Mouse (Mus musculus): Measurements from ENCODE around the gene 6030468B19Rik. TPM values are rescaled to one million over a fixed set of nuclear protein-coding genes. Genes with fewer than 3 reads are reported as not detected.
"Not testable (repeated sequence)": the region's sequence is repeated elsewhere in the genome, so short reads cannot be mapped to it uniquely, and the experiment has no call there.

6030468B19Rik gene
- total RNA-seq, 2 experiments from 2014 or later, result 0.87 to 1.7 TPM

GRCm38 (mm10) chr11:117801650-117802049 is 4.2 kb downstream of the 6030468B19Rik start:
- no peak for DNase-seq (ENCODE audit: low spot score in 2 of 2)

GRCm38 (mm10) chr11:117803166-117803688 is 5.8 kb downstream of the 6030468B19Rik start:
- DNase-seq (ENCODE audit: low spot score in 2 of 2), result no peak

DNA sequence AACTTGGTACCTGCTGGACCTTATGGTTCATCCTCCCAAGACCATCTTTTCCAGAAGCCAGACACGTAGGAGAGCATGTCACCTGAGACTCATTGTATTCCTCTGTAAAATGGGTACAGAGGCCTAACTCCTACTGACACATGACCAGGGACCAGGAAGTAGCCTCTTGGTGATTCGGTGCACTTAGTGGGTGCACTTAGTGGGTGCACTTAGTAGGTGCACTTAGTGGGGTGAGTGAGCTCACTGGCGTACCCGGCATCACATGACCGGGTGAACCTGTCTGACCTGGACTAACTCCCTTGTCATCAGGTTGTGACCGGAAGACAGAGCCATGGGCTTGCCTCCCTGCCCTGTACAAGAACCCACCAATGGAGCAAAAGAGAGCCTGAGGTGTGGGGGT is 9.3 kb downstream of the 6030468B19Rik start:
- DNase-seq (ENCODE audit: low spot score in 2 of 2), result no peak

GRCm38 (mm10) chr11:117809407-117810311 is 12.2 kb downstream of the 6030468B19Rik start, which contains the start of the genes Gm20708 and Syngr2:
Gene Gm20708 (plus strand): TSS chr11:117809668.
Gene Syngr2 (plus strand): TSS chr11:117809668.
- peak in 1 of 2 experiments; percentile 51 for DNase-seq (ENCODE audit: low spot score in 2 of 2)

DNA sequence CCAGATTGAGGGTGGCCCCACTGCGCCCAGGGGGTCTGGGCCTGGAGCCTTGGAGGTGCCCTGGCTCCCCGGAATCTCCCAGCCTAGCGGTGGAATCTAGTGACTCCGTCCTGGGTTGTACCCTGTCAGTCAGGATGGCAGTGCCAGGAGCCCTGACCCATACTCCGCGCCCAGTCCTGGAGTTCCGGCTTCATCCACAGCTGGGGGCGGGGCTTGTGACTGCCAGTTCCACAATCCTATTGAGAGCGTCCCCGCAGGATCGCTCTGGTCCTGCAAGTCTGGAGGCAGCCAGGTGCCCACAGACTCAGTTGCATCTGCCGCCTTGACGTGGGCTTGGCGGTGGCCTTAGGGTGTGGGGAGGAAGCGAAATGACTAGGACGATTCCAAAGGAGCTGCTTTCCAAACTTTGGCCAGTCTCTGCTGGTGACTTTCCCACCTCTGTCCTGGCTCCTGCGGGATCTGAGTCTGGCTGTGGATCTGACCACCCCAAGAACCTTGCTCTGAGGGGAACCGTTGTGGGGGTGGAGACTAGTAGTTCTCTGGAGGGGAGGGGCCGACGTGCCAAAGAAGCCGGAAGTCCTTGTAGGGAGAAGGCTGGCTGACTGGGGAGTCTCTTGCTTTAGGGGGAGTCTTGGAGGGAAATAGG is 13.1 kb downstream of the 6030468B19Rik start:
- DNase-seq (ENCODE audit: low spot score in 2 of 2), result peak; percentile 72 to 82

DNA sequence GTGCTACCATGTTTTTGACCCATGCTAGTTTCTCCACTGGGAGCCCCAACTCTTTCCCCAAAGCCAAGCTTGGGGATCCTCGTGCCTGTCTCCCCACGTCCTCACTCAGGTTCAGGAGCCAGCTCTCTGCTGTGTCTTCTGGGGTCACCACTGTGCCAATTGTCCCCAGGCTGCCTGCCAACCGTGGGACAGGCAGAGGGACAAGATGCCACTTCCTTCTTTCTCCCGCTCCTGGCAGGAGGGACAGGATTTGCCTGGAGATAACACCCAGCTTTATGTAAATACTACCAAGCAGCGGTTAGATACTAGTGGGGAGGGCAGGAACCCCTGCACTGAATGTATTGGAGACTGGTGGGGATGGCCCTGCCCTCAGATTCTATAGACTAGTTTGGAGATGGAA is 16.4 kb downstream of the 6030468B19Rik start:
- no peak for DNase-seq (ENCODE audit: low spot score in 2 of 2)

DNA sequence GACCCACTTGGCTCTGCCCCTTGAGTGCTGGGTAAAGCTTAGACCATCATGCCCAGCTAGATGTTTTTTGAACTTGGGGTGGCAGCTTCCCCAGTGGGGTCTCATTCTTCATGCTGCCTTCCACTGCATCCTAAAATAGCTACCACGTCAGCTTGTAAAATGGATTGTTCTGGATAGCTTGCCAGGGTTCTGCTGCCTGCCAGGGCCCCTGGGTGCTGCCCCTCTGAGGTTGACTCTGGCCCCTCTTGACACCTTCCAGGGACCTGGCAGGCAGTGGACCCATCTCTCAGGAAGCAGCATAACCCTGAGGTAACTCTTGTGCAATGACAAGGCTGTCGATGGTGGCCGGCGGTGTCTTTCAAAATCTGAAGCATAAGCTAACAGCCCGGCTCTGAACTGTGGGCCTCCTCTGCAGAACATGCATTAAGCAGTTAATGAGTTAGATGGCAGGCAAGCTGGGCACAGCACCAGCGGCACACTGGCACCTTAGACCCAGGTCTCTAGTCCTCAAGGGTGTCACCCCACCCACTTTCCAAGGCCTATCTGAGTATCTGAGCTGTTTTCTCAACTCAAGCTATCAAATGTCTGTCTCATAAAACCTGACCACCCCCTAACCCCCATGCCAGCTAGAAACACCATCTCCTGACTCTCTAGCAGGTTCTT is 17.4 kb downstream of the 6030468B19Rik start:
- no peak for DNase-seq (ENCODE audit: low spot score in 2 of 2)

DNA sequence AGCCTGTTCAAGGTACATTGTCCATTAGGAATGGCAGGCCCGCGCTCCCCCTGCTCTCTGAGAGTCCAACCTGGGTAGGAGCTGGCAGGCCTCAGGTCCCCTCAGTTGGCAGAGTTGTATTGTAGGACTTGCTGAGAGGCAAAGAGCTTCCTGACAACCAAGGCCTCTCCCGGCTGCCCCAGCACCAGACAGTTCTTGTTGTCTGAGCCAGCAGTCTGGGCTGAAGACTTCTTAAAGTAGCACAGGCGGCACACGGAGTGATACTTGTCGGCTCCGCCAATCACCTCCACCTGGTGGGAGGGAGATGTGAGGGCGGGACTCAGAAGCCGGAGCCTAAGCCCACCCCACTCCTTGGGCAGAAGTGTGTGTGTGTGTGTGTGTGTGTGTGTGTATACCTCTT is 18.4 kb downstream of the 6030468B19Rik start:
- DNase-seq (ENCODE audit: low spot score in 2 of 2), result not testable (repeated sequence)

DNA sequence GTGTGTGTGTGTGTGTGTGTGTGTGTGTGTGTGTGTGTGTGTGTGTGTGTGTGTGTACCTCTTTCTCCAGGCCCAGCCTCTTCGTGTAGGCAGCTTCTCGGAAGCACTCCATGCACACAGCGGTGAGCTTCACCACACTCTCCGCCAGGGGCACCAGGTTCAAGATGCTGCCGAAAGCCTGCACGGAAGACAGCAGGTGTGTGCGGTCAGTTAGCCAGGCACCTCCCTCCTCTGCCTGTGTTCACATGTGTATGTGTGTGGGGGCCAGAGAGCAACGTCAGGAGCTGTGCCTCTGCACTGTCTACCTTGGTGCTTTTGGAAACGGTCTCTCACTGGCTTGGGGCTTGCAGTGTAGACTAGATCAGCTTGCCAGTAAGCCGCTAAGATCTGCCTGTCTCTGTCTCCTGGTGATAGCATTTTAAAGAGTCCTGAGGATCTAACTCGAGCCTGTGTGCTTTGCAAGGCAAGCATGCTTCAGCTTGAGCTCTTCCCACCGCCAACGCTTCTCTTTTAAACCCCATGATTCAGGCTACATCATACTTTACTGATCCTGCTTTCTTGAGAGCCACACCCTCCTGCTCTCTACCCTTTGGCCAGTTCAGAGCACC is 19.0 kb downstream of the 6030468B19Rik start:
- DNase-seq (ENCODE audit: low spot score in 2 of 2), result no peak

DNA sequence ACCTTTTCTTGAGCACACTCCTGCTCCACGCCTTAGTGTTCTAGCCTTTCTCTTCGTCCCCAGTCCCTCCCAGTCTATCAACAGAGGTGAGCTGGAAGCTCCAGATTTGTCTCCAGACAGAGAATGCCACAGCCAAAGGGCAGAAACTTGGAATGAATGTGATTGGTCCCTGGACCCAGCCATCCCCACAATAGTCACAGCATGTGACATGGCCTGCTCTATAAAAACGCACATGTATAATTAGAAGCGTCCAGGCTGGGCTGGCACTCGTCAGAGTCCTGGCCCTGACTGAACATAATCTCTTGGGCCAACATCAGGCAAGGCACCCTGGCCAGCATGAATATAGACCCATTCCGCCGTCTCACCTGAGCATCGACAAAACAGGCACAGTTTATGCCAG is 21.6 kb downstream of the 6030468B19Rik start:
- no peak for DNase-seq (ENCODE audit: low spot score in 2 of 2)

GRCm38 (mm10) chr11:117820173-117820572 is 22.7 kb downstream of the 6030468B19Rik start:
- no peak for DNase-seq (ENCODE audit: low spot score in 2 of 2)

DNA sequence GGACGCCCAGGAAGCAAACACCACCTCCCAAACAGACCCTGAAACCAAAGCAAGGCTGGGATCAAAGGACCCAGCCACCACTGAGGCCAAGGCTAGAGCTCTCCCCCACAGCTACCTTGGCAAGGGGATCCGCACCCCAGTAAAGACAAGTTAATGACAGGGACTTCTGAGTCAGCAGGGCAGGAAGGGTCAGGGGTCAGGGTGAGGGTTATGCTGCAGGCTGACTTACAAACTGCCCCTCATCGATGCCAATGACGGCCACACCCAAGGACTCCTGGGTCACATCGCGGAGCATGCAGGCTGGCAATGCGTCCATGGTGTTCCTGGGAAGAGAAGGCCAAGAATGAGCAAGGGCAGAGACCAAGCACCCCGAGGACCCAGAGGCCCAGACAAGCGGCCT is 24.4 kb downstream of the 6030468B19Rik start:
- DNase-seq (ENCODE audit: low spot score in 2 of 2), result no peak

DNA sequence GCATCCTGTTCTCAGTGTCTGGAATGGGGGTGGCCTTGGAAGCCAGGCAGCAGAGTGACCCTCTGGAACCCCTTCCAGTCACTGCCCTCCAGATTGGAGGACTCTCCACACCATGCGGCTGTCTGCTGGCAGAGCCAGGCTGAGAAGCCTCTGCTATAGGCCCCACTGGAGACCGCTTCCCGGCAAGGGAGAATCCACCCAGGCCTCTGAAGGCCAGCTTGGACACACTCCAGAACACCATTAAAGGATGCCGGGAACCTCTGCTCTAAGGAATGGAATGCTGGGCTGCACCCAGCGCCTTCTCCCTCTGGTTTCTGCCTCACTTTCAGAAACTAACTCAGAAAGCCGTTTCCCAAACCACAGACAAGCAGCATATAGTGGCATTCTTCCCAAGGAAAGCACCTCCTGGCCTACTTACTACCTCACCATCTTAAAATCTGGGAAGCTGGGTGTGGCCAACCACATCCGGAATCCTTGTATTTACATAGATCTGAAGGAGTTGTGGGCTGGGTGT is 25.3 kb downstream of the 6030468B19Rik start:
- DNase-seq (ENCODE audit: low spot score in 2 of 2), result no peak

- no peak for DNase-seq (ENCODE audit: low spot score in 2 of 2)
Measured at GRCm38 (mm10) chr11:117823411-117823810, 26.0 kb downstream of the 6030468B19Rik start.

DNA sequence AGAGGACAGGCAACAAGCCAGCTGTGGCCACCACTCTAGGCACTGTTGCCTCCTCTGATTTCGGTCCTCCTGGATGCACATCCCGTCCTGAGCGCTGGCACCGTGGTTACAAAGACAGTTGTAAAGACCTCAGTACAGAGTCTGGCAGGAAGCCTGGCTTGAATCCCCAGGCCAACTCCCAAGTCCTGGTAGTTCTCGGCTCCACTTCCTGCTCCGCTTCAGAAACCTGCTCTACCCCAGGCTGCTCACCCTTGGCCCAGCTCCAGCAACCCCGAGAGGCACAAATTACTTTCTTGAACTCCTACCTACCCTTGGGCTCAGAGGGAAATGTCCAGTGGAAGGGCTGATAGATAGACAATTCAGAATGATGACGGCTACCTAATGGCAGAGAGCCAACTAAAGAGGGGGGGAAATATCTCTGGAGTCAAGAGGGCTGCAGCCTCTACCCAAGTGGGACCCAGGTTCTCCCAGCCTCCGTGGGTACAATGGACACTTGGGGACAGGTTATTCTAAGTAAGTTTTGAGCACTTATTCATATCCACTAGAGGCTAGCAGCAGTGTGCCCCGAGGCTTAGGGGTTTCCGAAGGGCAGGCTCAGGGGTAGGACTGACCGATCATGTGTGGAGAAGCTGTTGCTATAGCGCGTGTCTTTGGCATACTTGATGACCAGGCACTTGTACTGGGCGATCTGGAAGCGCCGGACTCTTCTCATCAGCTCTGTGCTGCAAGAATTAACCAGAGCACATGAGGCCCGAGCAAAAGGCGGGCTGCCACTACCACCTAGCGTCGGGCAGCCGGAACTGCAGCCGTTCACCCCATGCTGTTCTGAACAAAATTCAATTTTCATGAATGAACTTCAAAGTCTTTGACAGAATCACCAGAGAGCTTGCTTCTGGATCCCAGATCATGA is 26.9 kb downstream of the 6030468B19Rik start:
- DNase-seq (ENCODE audit: low spot score in 2 of 2), result peak; percentile 60 to 67

- peak in 1 of 2 experiments; percentile 61 for DNase-seq (ENCODE audit: low spot score in 2 of 2)
Measured at GRCm38 (mm10) chr11:117825333-117826101, 28.1 kb downstream of the 6030468B19Rik start, which contains the start of the genes Afmid and Tk1. Gene Afmid (plus strand): TSS chr11:117825924. Gene Tk1 (minus strand): TSS chr11:117826092.

- no peak for DNase-seq (ENCODE audit: low spot score in 2 of 2)
Measured at GRCm38 (mm10) chr11:117826164-117826563, 28.7 kb downstream of the 6030468B19Rik start.

DNA sequence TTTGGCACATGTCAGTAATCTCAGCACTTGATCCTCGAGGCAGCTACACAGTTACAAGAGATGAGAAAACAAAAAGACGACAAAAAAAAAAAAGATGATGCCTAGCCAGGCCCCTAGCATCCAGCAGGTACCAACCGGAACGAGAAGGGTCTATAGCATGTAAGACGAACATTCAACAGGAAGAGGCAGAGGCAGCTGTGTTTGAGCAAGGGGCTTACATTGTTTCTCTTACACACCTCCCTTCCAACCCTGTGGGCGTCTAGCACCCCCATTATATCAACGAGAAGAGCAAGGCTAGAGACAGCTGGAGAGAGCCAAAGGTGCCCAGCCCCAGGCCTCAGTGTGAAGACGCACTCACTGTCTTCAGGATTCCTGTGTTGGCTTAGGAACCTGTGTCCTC is 29.5 kb downstream of the 6030468B19Rik start:
- no peak for DNase-seq (ENCODE audit: low spot score in 2 of 2)

DNA sequence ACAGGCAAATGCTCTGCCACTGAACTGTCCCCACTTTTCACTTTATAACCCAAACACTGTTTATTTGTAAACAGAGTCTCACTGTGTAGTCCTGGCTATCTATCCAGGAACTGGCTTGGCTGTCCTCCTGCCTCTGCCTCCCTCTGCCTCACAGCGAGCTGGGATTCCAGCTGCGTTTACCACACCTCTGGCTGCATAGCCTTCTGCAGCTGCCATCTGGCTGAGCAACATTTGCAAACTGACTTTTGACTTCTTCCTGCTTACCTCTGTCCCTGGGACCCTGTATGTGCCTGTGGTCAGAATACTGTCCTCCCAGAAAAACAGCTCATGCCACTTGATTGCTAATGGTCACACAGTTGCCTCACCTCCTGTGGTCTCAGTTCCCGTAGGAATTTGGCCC is 29.9 kb downstream of the 6030468B19Rik start:
- no peak for DNase-seq (ENCODE audit: low spot score in 2 of 2)
